Mouse (Mus musculus) frontal cortex, postnatal 10 days (tissue): ENCODE measurements around the gene Irx1.

Source experiments
- DNase-seq, 2 experiments: peaks; one replicate each; pipeline ENCODE4 v3.0.0; 2022; ENCODE audit warnings: low spot score in 2 of 2, mixed read lengths in 1 of 2

Gene Irx1

GRCm38 (mm10) chr13:71910361-71910760 is 53.2 kb downstream of the Irx1 start:
- DNase-seq = no peak
